Mouse (Mus musculus): Measurements from ENCODE around the gene Crnkl1.

Gene Crnkl1

GRCm38 (mm10) chr2:145874879-145875482 lies 59.8 kb downstream of the Crnkl1 start:
- no peak for DNase-seq (ENCODE audit: low spot score in 2 of 2)

GRCm38 (mm10) chr2:145873953-145874352 lies 60.9 kb downstream of the Crnkl1 start:
- DNase-seq (ENCODE audit: low spot score in 2 of 2) = no peak

- no peak for DNase-seq (ENCODE audit: low spot score in 2 of 2)
Measured at GRCm38 (mm10) chr2:145872099-145872498, 62.7 kb downstream of the Crnkl1 start.

GRCm38 (mm10) chr2:145871308-145871707 lies 63.5 kb downstream of the Crnkl1 start:
- DNase-seq (ENCODE audit: low spot score in 2 of 2) = no peak
